Mouse (Mus musculus) stomach, postnatal 0 days (tissue): ENCODE measurements around the gene Sema5a.

Experiments used
- CTCF ChIP-seq: IDR thresholded peaks from 2 replicates; pipeline ENCODE4 v1.5.1; 2016; ENCODE audit warnings: antibody characterized with exemption, low read depth, mild to moderate bottlenecking, moderate library complexity
- EP300 ChIP-seq: optimal IDR thresholded peaks from 2 replicates; pipeline ENCODE3; 2016; ENCODE audit warnings: antibody characterized with exemption

DNA sequence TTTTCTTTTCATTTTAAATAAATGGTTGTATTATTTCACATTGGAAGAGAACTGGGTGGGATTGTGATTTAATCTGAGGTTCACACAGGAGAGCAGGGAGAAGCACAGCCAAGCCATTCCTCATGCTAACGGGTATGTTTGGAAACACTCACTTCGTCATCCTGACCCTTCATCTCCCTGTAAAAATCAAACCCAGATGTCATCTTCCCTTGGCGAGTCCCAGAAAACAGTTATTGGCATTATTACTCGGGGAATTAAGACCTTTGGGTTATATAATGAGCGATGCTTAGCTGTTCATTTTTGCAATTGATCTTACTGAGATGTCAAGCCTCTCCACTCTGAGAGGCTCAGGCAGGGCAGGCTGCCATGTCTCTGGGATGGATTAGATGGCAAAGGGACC, 46.0 kb upstream of the Sema5a start:
- no peak for TF ChIP-seq CTCF
- TF ChIP-seq EP300 = no peak
